Mouse (Mus musculus) ovary, postnatal 14 days (tissue): Measurements from ENCODE around the gene Crabp1.
A peak's percentile ranks its signal among the peaks of the same experiment; 100 is the strongest.

Source experiments
- DNase-seq: peaks from one replicate; pipeline ENCODE4 v3.0.0; 2022; ENCODE audit warnings: low spot score

Gene Crabp1

DNA sequence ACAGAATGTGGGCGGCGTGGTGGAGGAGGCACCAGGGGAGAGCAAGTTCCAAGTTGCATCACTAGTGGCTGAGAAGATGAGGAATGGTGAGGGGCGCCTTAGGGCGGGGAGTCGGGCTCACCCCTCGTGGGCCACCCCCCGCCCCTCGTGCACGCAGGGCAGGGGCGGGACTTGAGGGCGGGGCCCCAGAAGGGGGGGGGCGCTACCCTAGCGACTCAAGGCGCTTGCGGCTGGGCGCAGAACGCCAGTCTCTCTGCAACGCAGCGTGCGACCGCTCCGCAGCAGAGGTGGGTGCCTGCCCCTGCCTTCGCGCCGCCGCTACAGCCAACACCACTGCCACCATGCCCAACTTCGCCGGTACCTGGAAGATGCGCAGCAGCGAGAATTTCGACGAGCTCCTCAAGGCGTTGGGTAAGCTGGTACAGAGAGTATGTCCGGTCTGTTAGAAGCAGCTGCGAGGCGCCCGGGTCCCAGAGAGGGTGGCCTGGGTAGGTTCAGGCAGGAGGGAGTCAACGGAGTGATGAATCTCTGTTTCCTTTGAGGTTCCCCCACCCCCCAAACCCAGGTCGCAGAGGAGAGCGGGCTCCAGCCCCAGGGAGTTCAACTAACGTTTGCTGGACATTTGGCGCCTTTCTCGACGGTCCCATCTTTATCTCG, at the start of gene Crabp1:
Crabp1 (plus strand) TSS at position 188 of the 657 bp plus-strand sequence.
- DNase-seq: no peak

DNA sequence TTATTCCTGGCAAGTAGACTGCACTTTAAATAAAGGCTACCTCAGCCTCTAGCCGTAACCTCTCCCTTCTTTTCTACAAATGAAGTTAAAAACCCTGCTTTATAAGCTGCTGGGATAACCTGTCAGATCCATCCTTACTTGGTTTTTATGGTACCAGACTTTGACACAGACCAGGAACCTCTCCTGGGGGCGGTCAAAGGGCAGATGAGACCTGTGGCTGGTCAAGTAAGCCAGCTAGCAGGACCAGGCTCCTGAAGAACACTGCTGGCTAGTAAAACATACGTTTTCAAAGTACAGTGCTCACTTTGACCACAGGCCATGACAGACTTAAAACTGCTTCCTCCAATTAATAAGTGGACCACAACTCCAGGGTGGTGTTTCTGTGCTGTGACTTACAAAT, 48.8 kb upstream of the Crabp1 start:
- no peak for DNase-seq

DNA sequence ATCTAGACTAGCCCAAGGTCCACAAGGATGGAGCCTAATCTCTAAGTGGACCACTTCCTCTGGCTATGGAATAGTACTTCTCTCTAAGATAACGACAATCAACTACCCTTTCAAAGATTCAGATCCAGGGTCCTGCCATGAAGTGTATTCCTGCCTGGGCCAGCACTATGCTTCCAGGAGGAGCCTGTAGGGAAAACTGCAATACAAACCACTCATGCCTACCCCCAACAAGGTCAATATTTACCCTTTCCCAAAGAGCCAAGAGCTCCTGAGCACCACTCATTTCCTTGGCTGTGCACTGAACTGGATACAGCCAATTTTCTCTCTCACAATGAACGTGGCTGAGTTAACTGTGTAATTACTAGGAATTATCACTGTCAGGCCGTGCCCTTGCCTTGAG, 47.0 kb upstream of the Crabp1 start:
- no peak for DNase-seq

DNA sequence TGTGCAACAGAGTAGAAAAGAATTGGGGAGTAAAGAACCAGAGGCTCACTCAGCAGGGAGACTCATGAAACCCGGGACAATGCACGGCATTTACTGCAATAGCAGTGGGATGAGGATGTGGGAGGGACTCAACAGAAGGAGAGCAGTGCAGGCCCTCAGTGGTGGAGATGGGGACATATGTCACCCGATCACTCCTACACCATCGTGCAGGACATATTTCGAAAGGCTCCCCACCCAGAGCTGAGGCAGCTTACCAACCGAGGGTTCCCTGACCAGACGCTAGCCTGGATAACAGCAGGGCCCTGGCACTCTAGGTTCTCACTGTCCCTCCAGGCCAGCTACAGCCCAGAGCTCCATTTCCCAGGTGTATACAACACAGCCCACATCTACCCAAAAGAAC, 42.4 kb upstream of the Crabp1 start:
- no peak for DNase-seq

- DNase-seq: no peak
Observed at GRCm38 (mm10) chr9:54722596-54722995, 42.0 kb upstream of the Crabp1 start.

GRCm38 (mm10) chr9:54726315-54726714, 38.2 kb upstream of the Crabp1 start:
- no peak for DNase-seq

DNA sequence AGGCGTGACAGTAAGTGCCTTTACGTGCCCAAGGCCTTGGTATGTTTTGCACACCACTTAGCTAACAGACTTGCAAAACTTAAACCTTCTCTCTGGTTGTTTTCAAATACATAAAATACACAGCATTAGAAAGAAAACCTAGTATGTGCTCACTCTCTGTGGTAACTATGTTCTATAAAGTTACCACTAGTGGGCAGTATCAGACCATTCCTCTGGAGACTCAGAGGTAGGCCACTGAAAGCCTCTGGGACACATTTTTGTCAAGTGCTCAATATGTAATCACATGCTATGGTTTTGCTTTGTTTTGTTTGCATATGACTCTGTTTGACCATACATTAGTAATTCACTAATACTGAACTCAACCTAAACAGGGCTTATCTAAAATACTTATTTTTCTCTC, 32.4 kb upstream of the Crabp1 start:
- no peak for DNase-seq

DNA sequence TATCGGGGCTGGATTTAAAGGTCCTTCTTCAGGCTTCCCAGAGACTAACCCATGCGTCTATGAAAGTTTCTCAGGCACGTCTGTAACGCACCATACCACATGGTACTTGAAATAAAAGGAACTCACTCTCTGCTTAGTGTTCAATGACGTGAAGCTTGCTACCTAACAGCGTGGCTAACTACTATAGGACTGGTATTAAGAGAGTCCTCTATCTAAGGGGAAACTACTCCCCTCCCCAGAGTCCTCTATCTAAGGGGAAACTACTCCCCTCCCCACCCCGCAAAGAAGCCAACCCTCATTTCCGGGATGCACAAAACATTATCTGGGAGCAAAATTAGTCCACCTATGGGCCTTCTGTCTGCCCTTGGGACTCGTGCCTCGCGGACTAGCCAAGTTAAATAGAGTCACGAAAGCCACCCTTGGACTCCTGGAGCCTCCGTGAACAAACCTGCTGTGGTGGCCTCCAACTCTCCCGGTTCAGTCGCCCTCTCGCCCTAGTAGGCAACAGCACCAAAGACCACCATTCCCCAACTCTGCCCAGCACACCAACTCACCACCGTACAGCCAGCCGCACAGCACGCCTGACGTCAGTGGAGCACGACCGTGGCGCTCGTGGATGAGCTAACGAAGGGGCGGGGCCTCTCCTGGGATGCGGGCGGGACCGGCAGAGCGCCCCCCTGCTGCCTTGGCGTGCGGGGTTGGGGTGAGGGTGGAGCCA, 30.5 kb upstream of the Crabp1 start, which contains the start of gene Wdr61:
Wdr61 (minus strand) TSS at position 599 of the 718 bp plus-strand sequence.
- peak; percentile 99 for DNase-seq

GRCm38 (mm10) chr9:54734639-54735252, 29.8 kb upstream of the Crabp1 start:
- DNase-seq: no peak

GRCm38 (mm10) chr9:54736284-54736701, 28.3 kb upstream of the Crabp1 start:
- no peak for DNase-seq

DNA sequence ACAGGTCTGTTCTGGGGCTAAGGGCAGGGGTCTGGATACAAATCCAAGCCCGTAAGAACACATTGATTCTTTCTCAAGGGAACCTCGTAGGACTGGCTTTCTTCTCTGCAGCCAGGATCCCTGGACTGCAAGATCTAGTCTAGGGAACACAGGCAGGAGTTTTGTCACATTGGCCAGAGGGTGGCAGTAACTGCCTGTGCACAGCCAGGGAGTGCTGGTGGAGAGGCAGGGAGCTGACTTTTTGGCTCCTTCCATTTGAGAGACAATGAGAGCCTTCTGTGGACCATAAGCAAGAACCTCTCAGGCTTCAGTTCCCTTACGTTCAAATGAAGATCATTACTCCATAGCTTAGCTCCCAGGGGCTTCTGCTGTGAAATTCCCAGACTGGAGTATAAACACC, 26.2 kb upstream of the Crabp1 start:
- DNase-seq: peak; percentile 55

DNA sequence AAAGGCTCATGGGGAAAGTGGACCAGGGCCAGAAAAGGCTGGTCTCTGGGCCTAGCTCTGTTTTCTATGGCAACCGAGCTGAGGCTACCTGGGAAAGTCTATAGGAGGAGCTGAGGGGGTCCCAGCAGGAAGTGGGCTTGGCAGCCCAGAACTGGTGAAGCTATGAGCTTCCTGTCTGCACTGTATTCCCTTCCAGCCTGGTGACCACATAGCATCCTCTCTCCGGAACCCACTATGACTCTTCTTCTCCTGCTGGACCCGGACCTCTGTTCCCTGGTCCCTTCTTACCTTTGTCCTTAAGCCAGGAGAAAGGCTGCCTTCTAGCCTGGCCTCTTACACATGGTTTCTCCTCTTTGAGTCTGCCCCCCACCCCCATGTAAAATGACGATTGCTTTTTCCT, 20.7 kb upstream of the Crabp1 start:
- no peak for DNase-seq

- no peak for DNase-seq
Observed at GRCm38 (mm10) chr9:54745740-54746370, 18.7 kb upstream of the Crabp1 start.

GRCm38 (mm10) chr9:54750215-54750981, 14.2 kb upstream of the Crabp1 start:
- DNase-seq: no peak

DNA sequence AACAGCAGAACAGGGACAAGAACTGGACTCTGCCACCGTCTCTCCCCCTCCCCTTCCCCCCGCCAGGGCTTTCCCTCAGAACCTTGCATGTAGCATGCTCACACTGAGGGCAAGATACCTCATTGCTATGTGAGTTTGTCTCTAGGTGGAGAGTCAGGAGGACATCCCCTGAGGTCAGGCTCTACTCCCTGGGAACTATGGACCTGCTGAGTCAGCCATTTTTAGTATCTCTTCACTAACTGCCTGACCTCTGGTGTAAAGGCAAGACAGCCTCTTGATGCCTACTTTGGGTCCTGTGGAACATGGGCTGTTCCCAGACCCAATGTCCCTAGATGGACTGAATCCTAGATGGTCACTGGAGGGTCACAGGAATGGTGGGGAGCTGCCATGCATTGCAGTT, 12.9 kb upstream of the Crabp1 start:
- no peak for DNase-seq

- DNase-seq: no peak
Observed at GRCm38 (mm10) chr9:54752201-54752943, 12.2 kb upstream of the Crabp1 start.

GRCm38 (mm10) chr9:54752944-54753295, 11.6 kb upstream of the Crabp1 start:
- no peak for DNase-seq

DNA sequence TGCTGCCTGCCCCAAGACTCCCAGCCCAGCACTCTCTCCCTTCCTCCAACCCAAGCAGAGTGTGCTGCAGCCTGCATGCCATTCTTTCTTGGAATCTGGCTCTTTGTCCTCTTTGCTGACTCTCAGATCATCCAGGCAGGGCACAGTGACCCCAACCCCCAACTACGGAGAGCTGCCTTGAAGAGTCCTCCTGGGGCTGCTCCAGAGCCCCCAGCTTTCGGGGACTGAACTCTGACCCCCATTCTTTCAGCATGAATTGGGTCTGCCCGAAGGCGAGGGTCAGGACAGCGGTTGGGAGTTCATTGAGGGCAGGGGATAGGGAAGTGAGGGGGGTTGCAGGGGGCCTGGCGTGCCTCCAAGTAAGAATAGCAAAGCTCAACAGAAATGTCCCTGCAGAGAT, 5.0 kb upstream of the Crabp1 start:
- no peak for DNase-seq

- no peak for DNase-seq
Observed at GRCm38 (mm10) chr9:54764091-54764490, 457 bp upstream of the Crabp1 start.

DNA sequence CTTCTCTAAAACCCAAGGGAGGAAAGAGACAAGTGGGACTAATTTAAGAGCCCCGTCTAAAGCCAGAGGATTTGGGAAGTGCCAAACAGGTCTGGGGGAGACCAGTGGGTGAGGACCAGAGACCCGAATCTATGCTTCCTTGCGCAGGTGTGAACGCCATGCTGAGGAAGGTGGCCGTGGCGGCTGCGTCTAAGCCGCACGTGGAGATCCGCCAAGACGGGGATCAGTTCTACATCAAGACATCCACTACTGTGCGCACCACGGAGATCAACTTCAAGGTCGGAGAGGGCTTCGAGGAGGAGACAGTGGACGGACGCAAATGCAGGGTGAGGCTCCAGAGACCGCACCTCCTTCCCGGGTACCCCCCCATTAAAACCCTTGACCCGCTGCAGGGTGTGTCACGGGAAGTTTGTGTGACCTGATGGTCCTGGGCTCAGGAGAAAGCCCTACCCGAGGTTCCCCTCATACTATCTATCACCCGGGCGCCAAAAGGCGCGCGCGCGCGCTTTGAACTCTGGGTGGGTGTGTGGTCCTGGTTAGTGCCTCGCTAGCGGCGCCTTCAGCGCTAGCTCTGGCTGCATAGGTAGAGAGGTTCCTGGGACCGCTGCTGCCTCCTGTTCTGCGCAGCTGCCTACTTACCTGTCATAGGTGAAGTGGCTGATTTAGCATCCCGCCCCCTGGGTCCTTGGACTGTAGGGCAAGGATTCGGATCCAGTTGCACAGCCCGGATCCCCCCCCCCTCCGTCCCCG, 963 bp downstream of the Crabp1 start:
- no peak for DNase-seq
